Mouse (Mus musculus): Measurements from ENCODE around the gene Cic. TPM values are rescaled to one million over a fixed set of nuclear protein-coding genes. Genes with fewer than 3 reads are reported as not detected.
"Not testable (repeated sequence)": the region's sequence is repeated elsewhere in the genome, so short reads cannot be mapped to it uniquely, and the experiment has no call there.

Gene Cic
- polyA plus RNA-seq, 1 experiment from 2014 or later = 39.1 TPM

GRCm38 (mm10) chr7:25249314-25250140 is 18.0 kb upstream of the Cic start:
- DNase-seq = peak; percentile 91

GRCm38 (mm10) chr7:25250141-25250972 is 17.1 kb upstream of the Cic start, which contains the start of gene Erf:
Erf (minus strand) TSS chr7:25250761.
- Histone ChIP-seq H3K4me2 (peak within 1 kb of the TSS; percentile 99), H3K36me3 (ENCODE audit: insufficient read depth) (peaks cover 8% of the 10 kb centered on the region), H3K4me3 (ENCODE audit: low read depth, low read length) (peak within 1 kb of the TSS; percentile 98), H3K9me3 (ENCODE audit: low read depth, low read length) (no peaks in the 10 kb centered on the region), H3K9ac (peak within 1 kb of the TSS; percentile 95), H3K27ac (ENCODE audit: low read depth) (peak within 1 kb of the TSS; percentile 99), H3K27me3 (ENCODE audit: insufficient read depth, low read length) (no peaks in the 10 kb centered on the region), H3K4me1 (ENCODE audit: insufficient read depth) (peaks cover 20% of the 10 kb centered on the region)
- DNase-seq = peak; percentile 96
- peak; percentile 77 for ATAC-seq (ENCODE audit: insufficient read depth)
- WGBS = 2% methylated on average over 71 of the region's 81 CpGs
- no peak for TF ChIP-seq CTCF (IDR thresholded peaks at IDR 0.05; ENCODE audit: low read depth)

More at GRCm38 (mm10) chr7:25249314-25250140, 18.0 kb upstream of the Cic start:
- WGBS = 0% methylated on average over 50 of the region's 73 CpGs
- no peak for TF ChIP-seq CTCF (IDR thresholded peaks at IDR 0.05; ENCODE audit: low read depth)
- Histone ChIP-seq H3K4me3 (ENCODE audit: low read depth, low read length) (peak overlapping the region; percentile 98), H3K27ac (ENCODE audit: low read depth) (peak overlapping the region; percentile 99), H3K27me3 (ENCODE audit: insufficient read depth, low read length) (no peaks in the 10 kb centered on the region), H3K36me3 (ENCODE audit: insufficient read depth) (peaks cover 16% of the 10 kb centered on the region), H3K4me1 (ENCODE audit: insufficient read depth) (peaks cover 20% of the 10 kb centered on the region), H3K9ac (peak overlapping the region; percentile 95), H3K4me2 (peak overlapping the region; percentile 99), H3K9me3 (ENCODE audit: low read depth, low read length) (no peaks in the 10 kb centered on the region)
- ATAC-seq (ENCODE audit: insufficient read depth) = peak; percentile 55

- Histone ChIP-seq H3K27me3 (ENCODE audit: insufficient read depth, low read length) (no peaks in the 10 kb centered on the region), H3K4me2 (peak overlapping the region; percentile 99), H3K9me3 (ENCODE audit: low read depth, low read length) (no peaks in the 10 kb centered on the region), H3K4me1 (ENCODE audit: insufficient read depth) (peaks cover 17% of the 10 kb centered on the region), H3K4me3 (ENCODE audit: low read depth, low read length) (peak overlapping the region; percentile 98), H3K27ac (ENCODE audit: low read depth) (peak overlapping the region; percentile 99), H3K9ac (peak overlapping the region; percentile 95), H3K36me3 (ENCODE audit: insufficient read depth) (no peaks in the 10 kb centered on the region)
- no peak for TF ChIP-seq CTCF (IDR thresholded peaks at IDR 0.05; ENCODE audit: low read depth)
- 1% methylated on average over 22 of the region's 22 CpGs for WGBS
- peak; percentile 55 for ATAC-seq (ENCODE audit: insufficient read depth)
- peak; percentile 92 for DNase-seq
Measured at GRCm38 (mm10) chr7:25251071-25251791, 16.3 kb upstream of the Cic start.

GRCm38 (mm10) chr7:25251822-25252221 is 15.7 kb upstream of the Cic start:
- WGBS = 18% methylated on average over 8 of the region's 8 CpGs
- no peak for DNase-seq
- Histone ChIP-seq H3K4me1 (ENCODE audit: insufficient read depth) (peaks cover 11% of the 10 kb centered on the region; the same call in 1 of the 2 replicates), H3K4me3 (ENCODE audit: low read depth, low read length) (peak overlapping the region; percentile 98), H3K4me2 (peak overlapping the region; percentile 99), H3K9ac (peak overlapping the region; percentile 95), H3K27me3 (ENCODE audit: insufficient read depth, low read length) (no peaks in the 10 kb centered on the region), H3K36me3 (ENCODE audit: insufficient read depth) (no peaks in the 10 kb centered on the region), H3K27ac (ENCODE audit: low read depth) (peak overlapping the region; percentile 99), H3K9me3 (ENCODE audit: low read depth, low read length) (no peaks in the 10 kb centered on the region)
- ATAC-seq (ENCODE audit: insufficient read depth) = no peak
- no peak for TF ChIP-seq CTCF (IDR thresholded peaks at IDR 0.05; ENCODE audit: low read depth)

- 75% methylated on average over 1 of the region's 1 CpGs for WGBS
- no peaks in the 10 kb centered on the region for H3K27me3 ChIP-seq (ENCODE audit: insufficient read depth, low read length)
- DNase-seq (no peak), ATAC-seq (ENCODE audit: insufficient read depth) (no peak)
- no peak overlapping the region for H3K9ac ChIP-seq
- H3K36me3 ChIP-seq (ENCODE audit: insufficient read depth) = no peaks in the 10 kb centered on the region
- H3K9me3 ChIP-seq (ENCODE audit: low read depth, low read length) = no peaks in the 10 kb centered on the region
- H3K4me2 ChIP-seq = no peak overlapping the region
- H3K4me3 ChIP-seq (ENCODE audit: low read depth, low read length) = no peak overlapping the region
- no peak overlapping the region for H3K27ac ChIP-seq (ENCODE audit: low read depth)
- peaks cover 4% of the 10 kb centered on the region; the same call in 1 of the 2 replicates for H3K4me1 ChIP-seq (ENCODE audit: insufficient read depth)
- no peak for TF ChIP-seq CTCF (IDR thresholded peaks at IDR 0.05; ENCODE audit: low read depth)
Measured at GRCm38 (mm10) chr7:25261896-25262295, 5.6 kb upstream of the Cic start.

- ATAC-seq (ENCODE audit: insufficient read depth) (no peak), DNase-seq (no peak)
- no peak overlapping the region for H3K4me2 ChIP-seq
- no peaks in the 10 kb centered on the region for H3K36me3 ChIP-seq (ENCODE audit: insufficient read depth)
- WGBS = 28% methylated on average over 17 of the region's 17 CpGs
- no peak overlapping the region for H3K4me3 ChIP-seq (ENCODE audit: low read depth, low read length)
- no peak overlapping the region for H3K27ac ChIP-seq (ENCODE audit: low read depth)
- H3K27me3 ChIP-seq (ENCODE audit: insufficient read depth, low read length) = no peaks in the 10 kb centered on the region
- no peak for TF ChIP-seq CTCF (IDR thresholded peaks at IDR 0.05; ENCODE audit: low read depth)
- H3K9ac ChIP-seq = no peak overlapping the region
- no peaks in the 10 kb centered on the region for H3K9me3 ChIP-seq (ENCODE audit: low read depth, low read length)
- H3K4me1 ChIP-seq (ENCODE audit: insufficient read depth) = peaks cover 6% of the 10 kb centered on the region; the same call in 1 of the 2 replicates
Measured at GRCm38 (mm10) chr7:25263968-25264870, 3.3 kb upstream of the Cic start.

GRCm38 (mm10) chr7:25265743-25266142 is 1.8 kb upstream of the Cic start:
- not testable (repeated sequence) for H3K9ac ChIP-seq; ATAC-seq (ENCODE audit: insufficient read depth); H3K4me2 ChIP-seq; H3K36me3 ChIP-seq (ENCODE audit: insufficient read depth); H3K9me3 ChIP-seq (ENCODE audit: low read depth, low read length); H3K4me3 ChIP-seq (ENCODE audit: low read depth, low read length); DNase-seq; H3K27me3 ChIP-seq (ENCODE audit: insufficient read depth, low read length); H3K27ac ChIP-seq (ENCODE audit: low read depth)
- WGBS = 82% methylated on average over 5 of the region's 5 CpGs
- peaks cover 12% of the 10 kb centered on the region; the same call in 1 of the 2 replicates for H3K4me1 ChIP-seq (ENCODE audit: insufficient read depth)
